Mouse (Mus musculus) embryonic facial prominence, embryonic 11.5 days (tissue): Measurements from ENCODE around the gene Sfn. TPM values are rescaled to one million over a fixed set of nuclear protein-coding genes. Genes with fewer than 3 reads are reported as not detected.
A peak's percentile ranks its signal among the peaks of the same experiment; 100 is the strongest.

Experiments
- ATAC-seq: fragments of 200-750 bp; cut with Nextera tagmentation; replicated peaks from 2 replicates; pipeline ENCODE4 v1.8.0; 2017; ENCODE audit warnings: low read depth; ENCODE audit not compliant: insufficient number of reproducible peaks, low FRiP score, low TSS enrichment
- DNase-seq: peaks from one replicate; pipeline ENCODE4 v3.0.0-alpha.2; 2015; ENCODE audit warnings: low spot score
- H3K27ac ChIP-seq: fragments of 300-500 bp; sonication (generic); replicated peaks from 2 replicates; pipeline ENCODE4 v1.5.1; 2014; ENCODE audit warnings: mild to moderate bottlenecking, low read depth, low read length, control low read depth
- H3K27me3 ChIP-seq: fragments of 300-500 bp; sonication (generic); 2 replicates; pipeline ENCODE4 v1.6.1; 2014; ENCODE audit warnings: mild to moderate bottlenecking, low read length, moderate library complexity, mixed read lengths; ENCODE audit not compliant: control insufficient read depth, insufficient read depth
- H3K36me3 ChIP-seq: fragments of 300-500 bp; sonication (generic); replicated peaks from 2 replicates; pipeline ENCODE4 v1.6.1; 2014; ENCODE audit warnings: low read depth, mild to moderate bottlenecking, low read length, moderate library complexity, mixed read lengths; ENCODE audit not compliant: control insufficient read depth, insufficient read depth
- H3K4me1 ChIP-seq: fragments of 300-500 bp; sonication (generic); 2 replicates; pipeline ENCODE4 v1.6.1; 2014; ENCODE audit warnings: low read length, mixed read lengths; ENCODE audit not compliant: control insufficient read depth, insufficient read depth
- H3K4me2 ChIP-seq: fragments of 300-500 bp; sonication (generic); 2 replicates; pipeline ENCODE4 v1.6.1; 2014; ENCODE audit warnings: low read depth, mild to moderate bottlenecking, control low read depth, low read length, moderate library complexity
- H3K4me3 ChIP-seq: fragments of 300-500 bp; sonication (generic); 2 replicates; pipeline ENCODE4 v1.5.1; 2014; ENCODE audit warnings: low read depth, low read length, control low read depth
- H3K9ac ChIP-seq: fragments of 300-500 bp; sonication (generic); replicated peaks from 2 replicates; pipeline ENCODE4 v1.6.1; 2014; ENCODE audit warnings: mild to moderate bottlenecking, control low read depth, low read length
- H3K9me3 ChIP-seq: fragments of 300-500 bp; sonication (generic); replicated peaks from 2 replicates; pipeline ENCODE4 v1.6.1; 2016; ENCODE audit warnings: mild to moderate bottlenecking, low read length, inconsistent platforms, mixed read lengths; ENCODE audit not compliant: control insufficient read depth
- WGBS: fragments of 180-500 bp; shearing (Covaris S2); extraction: QIAGEN DNeasy Blood & Tissue Kit; methylation state at CpG from one replicate; pipeline ENCODE4 v1.1.7; 2014; 5-methylcytosine and 5-hydroxymethylcytosine counted together
- polyA plus RNA-seq: library from polyadenylated mRNA; unstranded; fragments of >200 nt; fragmentation: Nextera tagmentation; extraction: Ambion mirVana; gene quantifications from 2 replicates; pipeline ENCODE4 v1.2.1, GENCODE M21; 2014

The Sfn gene
- polyA plus RNA-seq, 1 experiment from 2014 or later: 32.4 TPM

DNA sequence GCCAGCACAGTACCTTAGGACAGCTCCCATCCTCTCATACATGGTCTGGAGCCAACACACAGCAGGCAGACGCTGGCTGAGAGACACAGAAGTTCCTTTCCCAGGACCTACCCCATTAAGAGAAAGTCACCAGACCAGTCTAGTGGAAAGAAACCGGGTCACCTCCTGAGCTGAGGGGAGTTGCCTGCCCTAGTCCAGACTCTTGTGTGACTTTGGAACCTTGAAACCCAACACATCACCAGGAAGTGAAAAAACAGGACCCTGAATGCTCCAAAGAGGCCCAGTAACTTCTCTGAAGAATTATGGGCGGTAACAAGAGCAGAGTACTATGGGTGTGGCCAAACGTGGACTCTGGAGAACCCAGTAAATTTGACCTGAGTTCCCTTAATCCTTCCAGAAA, 3.4 kb downstream of the Sfn start:
- Histone ChIP-seq H3K4me1 (peaks cover 3% of the 10 kb centered on the region; the same call in 1 of the 2 replicates), H3K27ac (no peak overlapping the region), H3K27me3 (peaks cover 20% of the 10 kb centered on the region), H3K36me3 (no peaks in the 10 kb centered on the region), H3K9me3 (no peaks in the 10 kb centered on the region), H3K9ac (no peak overlapping the region), H3K4me3 (no peak overlapping the region), H3K4me2 (no peak overlapping the region)
- DNase-seq (no peak), ATAC-seq (no peak)
- WGBS: 47% methylated on average over 4 of the region's 4 CpGs

DNA sequence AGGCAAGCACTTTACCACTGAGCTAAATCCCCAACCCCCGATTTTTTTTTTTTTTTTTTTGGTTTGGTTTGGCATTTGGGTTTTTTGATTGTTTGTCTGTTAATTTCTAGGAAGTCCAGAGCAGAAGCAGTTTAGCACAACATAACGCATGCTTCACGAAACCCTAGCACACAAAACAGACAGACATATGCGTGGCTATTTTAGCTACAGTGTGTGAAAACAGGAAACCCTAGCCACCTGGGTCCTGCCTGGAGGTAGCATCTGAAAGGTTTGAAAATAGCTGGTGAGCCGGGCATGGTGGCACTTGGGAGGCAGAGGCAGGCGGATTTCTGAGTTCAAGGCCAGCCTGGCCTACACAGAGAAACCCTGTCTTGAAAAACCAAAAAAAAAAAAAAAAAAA, 5.9 kb downstream of the Sfn start:
- Histone ChIP-seq H3K36me3 (no peaks in the 10 kb centered on the region; the same call in 1 of the 2 replicates), H3K27ac (no peak overlapping the region), H3K9ac (no peak overlapping the region), H3K9me3 (no peaks in the 10 kb centered on the region), H3K4me2 (no peak overlapping the region), H3K4me3 (no peak overlapping the region), H3K27me3 (peaks cover 9% of the 10 kb centered on the region), H3K4me1 (no peaks in the 10 kb centered on the region)
- ATAC-seq: no peak
- 81% methylated on average over 6 of the region's 6 CpGs for WGBS
- DNase-seq: no peak

DNA sequence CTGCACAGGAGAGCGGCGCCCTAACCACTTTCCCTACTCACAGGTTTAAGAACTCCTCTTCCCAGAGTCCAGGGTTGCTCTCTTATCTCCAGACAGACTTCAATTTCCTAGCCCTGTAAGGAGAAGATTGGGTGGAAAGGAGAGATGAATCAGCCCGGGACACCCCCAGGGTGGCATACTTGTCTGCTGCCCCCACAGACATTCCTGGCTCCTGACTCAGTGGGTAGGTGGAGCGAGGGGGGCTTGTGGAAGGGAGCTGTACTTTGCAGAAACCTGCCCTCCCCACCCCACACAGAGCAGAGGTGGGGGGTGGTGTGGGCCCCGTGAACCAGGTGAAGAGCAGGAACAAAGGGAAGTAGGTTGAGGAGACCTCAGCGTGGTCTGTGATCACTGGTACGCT, 6.4 kb downstream of the Sfn start:
- no peak for DNase-seq
- WGBS: 70% methylated on average over 7 of the region's 7 CpGs

DNA sequence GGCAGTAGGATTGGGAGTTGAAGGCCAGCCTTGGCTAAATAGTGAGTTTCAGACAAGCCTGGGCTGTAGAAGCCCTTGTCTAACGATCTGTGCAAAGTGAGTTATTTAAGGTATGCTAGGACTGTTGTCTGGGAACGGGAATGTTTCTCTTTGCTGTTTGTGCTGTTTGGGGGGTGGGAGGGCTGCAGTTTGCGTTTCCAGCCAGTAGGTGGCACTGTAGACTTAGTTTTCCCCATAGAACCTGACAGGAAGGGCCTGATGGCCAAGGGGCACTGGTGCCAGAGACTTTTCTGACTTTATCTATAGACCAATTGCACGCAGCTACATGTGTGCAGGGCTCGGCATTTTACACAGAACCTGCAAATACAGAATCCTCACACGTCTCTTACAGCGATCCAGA, 9.4 kb downstream of the Sfn start:
- no peaks in the 10 kb centered on the region for H3K9me3 ChIP-seq
- ATAC-seq: no peak
- no peak overlapping the region for H3K27ac ChIP-seq
- H3K4me2 ChIP-seq: no peak overlapping the region
- 33% methylated on average over 7 of the region's 7 CpGs for WGBS
- H3K36me3 ChIP-seq: no peaks in the 10 kb centered on the region; the same call in none of the 2 replicates
- DNase-seq: peak; percentile 85
- H3K4me1 ChIP-seq: no peaks in the 10 kb centered on the region
- no peak overlapping the region for H3K4me3 ChIP-seq
- no peak overlapping the region for H3K9ac ChIP-seq
- no peaks in the 10 kb centered on the region for H3K27me3 ChIP-seq

More for the DNA sequence above, 6.4 kb downstream of the Sfn start:
- H3K4me3 ChIP-seq: no peak overlapping the region
- H3K4me2 ChIP-seq: no peak overlapping the region
- no peaks in the 10 kb centered on the region; the same call in 1 of the 2 replicates for H3K36me3 ChIP-seq
- H3K9ac ChIP-seq: no peak overlapping the region
- H3K27ac ChIP-seq: no peak overlapping the region
- H3K27me3 ChIP-seq: peaks cover 9% of the 10 kb centered on the region
- H3K9me3 ChIP-seq: no peaks in the 10 kb centered on the region
- no peaks in the 10 kb centered on the region for H3K4me1 ChIP-seq
- ATAC-seq: no peak

DNA sequence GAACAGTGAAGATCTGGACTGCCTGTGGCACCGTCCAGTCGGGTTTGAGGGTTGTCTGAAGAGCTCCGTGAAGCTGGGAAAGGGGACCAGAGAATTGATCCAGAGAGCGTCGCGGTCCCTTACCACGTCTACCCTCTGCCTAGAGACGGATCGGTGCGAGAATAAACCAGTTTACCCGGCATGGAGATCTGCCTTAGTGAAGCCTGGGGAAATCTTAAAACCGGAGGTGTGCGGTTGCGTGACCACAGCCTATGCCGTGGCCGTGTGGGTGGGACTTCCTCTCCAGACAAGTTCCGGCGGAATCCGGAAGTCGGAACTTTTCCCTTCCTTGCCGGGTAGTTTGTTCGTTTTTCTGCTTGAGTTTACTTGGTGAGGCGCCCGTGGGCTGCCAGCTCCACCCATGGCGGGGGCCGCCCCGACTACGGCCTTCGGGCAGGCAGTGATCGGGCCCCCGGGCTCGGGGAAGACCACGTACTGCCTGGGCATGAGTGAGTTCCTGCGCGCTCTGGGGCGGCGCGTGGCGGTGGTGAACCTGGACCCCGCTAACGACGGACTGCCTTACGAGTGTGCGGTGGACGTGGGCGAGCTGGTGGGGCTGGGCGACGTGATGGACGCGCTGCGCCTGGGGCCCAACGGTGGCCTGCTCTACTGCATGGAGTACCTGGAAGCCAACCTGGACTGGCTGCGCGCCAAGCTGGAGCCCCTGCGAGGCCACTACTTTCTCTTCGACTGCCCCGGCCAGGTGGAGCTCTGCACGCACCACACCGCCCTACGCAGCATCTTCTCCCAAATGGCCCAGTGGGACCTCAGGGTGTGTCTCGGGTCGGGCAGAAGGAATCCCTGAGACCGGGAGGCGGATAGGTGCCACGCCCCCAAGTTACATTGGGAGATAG, 17.7 kb downstream of the Sfn start, which contains the start of gene Gpn2:
Gene Gpn2 (plus strand): TSS at position 304 of the 893 bp plus-strand sequence.
- Histone ChIP-seq H3K4me2 (peak within 1 kb of the TSS; percentile 99), H3K36me3 (peaks cover 2% of the 10 kb centered on the region), H3K4me3 (peak within 1 kb of the TSS; percentile 91), H3K27me3 (no peaks in the 10 kb centered on the region), H3K27ac (peak within 1 kb of the TSS; percentile 41; the same call in 1 of the 2 replicates), H3K9ac (peak within 1 kb of the TSS; percentile 84), H3K9me3 (no peaks in the 10 kb centered on the region), H3K4me1 (peaks cover 4% of the 10 kb centered on the region; the same call in 1 of the 2 replicates)
- peak; percentile 93 for DNase-seq
- WGBS: 2% methylated on average over 65 of the region's 65 CpGs
- ATAC-seq: peak; percentile 88

DNA sequence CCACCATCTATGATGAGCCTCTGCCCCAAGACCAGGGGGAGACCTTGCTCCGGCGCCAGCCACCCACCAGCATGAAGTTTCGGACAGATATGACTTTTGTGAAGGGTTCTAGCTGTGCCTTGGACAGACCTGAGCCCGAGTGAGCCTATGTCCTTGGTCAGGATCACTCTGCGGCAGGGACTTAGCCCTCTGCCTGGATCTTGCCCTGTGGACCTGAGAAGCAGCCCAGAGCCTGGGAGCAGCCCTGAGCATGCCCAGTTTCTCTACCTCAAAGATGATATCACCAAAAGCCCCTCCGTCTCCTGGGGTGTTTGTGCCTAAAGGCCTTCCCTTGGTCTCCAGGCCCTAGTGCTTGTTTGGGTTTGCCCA, 18.3 kb downstream of the Sfn start:
- Histone ChIP-seq H3K27ac (no peak overlapping the region), H3K27me3 (no peaks in the 10 kb centered on the region), H3K9ac (peak overlapping the region; percentile 84), H3K4me1 (peaks cover 4% of the 10 kb centered on the region; the same call in 1 of the 2 replicates), H3K9me3 (no peaks in the 10 kb centered on the region), H3K36me3 (peaks cover 2% of the 10 kb centered on the region), H3K4me2 (peak overlapping the region; percentile 99), H3K4me3 (peak overlapping the region; percentile 91)
- ATAC-seq: no peak
- WGBS: 63% methylated on average over 6 of the region's 6 CpGs
- no peak for DNase-seq

DNA sequence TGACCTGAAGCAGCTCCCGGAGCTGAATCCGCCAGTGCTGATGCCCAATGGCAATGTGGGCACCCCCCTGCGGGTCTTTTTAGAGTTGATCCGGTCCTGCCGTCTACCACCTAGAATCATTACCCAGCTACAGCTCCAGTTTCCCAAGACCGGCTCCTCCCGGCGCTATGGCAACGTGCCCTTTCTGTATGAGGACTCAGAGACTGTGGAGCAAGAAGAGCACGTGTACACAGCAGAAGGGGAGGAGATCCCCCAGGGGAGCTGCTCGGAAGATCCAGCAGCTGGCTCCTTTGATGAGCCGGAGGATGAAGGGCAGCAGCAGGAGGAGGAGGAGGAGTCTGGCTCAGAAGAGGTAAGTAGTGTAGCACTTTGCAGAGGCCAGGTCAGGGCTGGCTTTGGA, 24.0 kb downstream of the Sfn start:
- Histone ChIP-seq H3K9ac (no peak overlapping the region), H3K36me3 (no peaks in the 10 kb centered on the region; the same call in 1 of the 2 replicates)

DNA sequence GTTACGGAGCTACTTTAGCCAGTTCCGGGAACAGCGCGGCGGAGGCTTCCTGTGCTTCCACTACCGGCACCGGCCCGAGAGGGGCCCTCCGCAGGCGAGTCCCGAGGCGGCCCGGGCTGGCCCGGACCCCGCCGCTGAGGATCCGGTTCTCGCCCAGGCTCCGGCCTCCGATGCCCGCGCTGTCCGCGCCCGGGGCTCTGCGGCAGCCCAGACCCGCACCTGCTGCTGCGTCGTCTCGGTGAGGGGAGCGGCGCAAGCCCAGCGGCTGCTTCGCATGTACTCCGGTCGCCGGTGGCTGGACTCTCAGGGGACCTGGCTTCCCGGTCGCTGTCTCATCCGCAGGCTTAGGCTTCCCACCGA, 27.1 kb downstream of the Sfn start:
- H3K27ac ChIP-seq: no peak overlapping the region; the same call in 1 of the 2 replicates
- 0 out of 2 replicates have a peak, but pooled peaks have one; percentile 8 for ATAC-seq

More for the DNA sequence above, 24.0 kb downstream of the Sfn start:
- WGBS: 75% methylated on average over 12 of the region's 12 CpGs
- no peak for DNase-seq
- no peak overlapping the region for H3K4me3 ChIP-seq
- H3K27ac ChIP-seq: no peak overlapping the region
- no peaks in the 10 kb centered on the region for H3K27me3 ChIP-seq
- H3K9me3 ChIP-seq: no peaks in the 10 kb centered on the region
- ATAC-seq: no peak
- no peak overlapping the region for H3K4me2 ChIP-seq
- H3K4me1 ChIP-seq: no peaks in the 10 kb centered on the region

More for the DNA sequence above, 27.1 kb downstream of the Sfn start:
- no peaks in the 10 kb centered on the region; the same call in 1 of the 2 replicates for H3K36me3 ChIP-seq
- H3K9me3 ChIP-seq: no peaks in the 10 kb centered on the region
- WGBS: under 1% methylated on average over 41 of the region's 41 CpGs
- H3K4me2 ChIP-seq: peak overlapping the region; percentile 89
- no peaks in the 10 kb centered on the region for H3K27me3 ChIP-seq
- H3K9ac ChIP-seq: peak overlapping the region; percentile 91
- H3K4me3 ChIP-seq: peak overlapping the region; percentile 98
- no peaks in the 10 kb centered on the region for H3K4me1 ChIP-seq
- DNase-seq: no peak
